Mouse (Mus musculus): Measurements from ENCODE around the gene Inhbe.

- no peak for TF ChIP-seq CTCF (IDR thresholded peaks at IDR 0.05; ENCODE audit: borderline replicate concordance, insufficient read depth, low read length)
- TF ChIP-seq POLR2A (IDR thresholded peaks at IDR 0.05; ENCODE audit: low read depth, low read length) = no peak
Measured at GRCm38 (mm10) chr10:127335271-127335670, 18.9 kb downstream of the Inhbe start.

Measured in embryonic fibroblast, embryonic 13.5 days (primary cell).